In genomic region chr7:24423956-24424732, GRCm38 (mm10) we compare ENCODE assay signal across 10 mouse cellular contexts. TPM values are rescaled to one million over a fixed set of nuclear protein-coding genes. Genes with fewer than 3 reads are reported as not detected.
A peak's percentile ranks its signal among the peaks of the same experiment; 100 is the strongest.
DNase-seq lines count a peak whose midpoint lies in the region; ATAC-seq and TF ChIP-seq lines count a peak whose summit lies in the region.
"Had no signal": no experiment of that assay in that cellular context is flagged by ENCODE, and none has a peak within 500 bp of the region (broad histone marks: within the 10 kb centered on the region; RNA-seq: fewer than 3 reads in every experiment).

No protein-coding gene starts in this region.

- TF ChIP-seq CTCF in heart, adult 2 months (IDR thresholded peaks at IDR 0.05) = no peak
- no peak for TF ChIP-seq CTCF in heart, postnatal 0 days (IDR thresholded peaks at IDR 0.05; ENCODE audit: low read depth)

- no peaks in the 10 kb centered on the region for H3K27me3 ChIP-seq in heart, adult 2 months (ENCODE audit: control insufficient read depth, insufficient read depth, low read length)
- no peaks in the 10 kb centered on the region for H3K27me3 ChIP-seq in heart, postnatal 0 days (ENCODE audit: control insufficient read depth, insufficient read depth, low read length)
- no peaks in the 10 kb centered on the region for H3K27me3 ChIP-seq in intestine, embryonic 15.5 days (replicated peaks)

- DNase-seq in heart, adult 2 months = peak; percentile 37 to 44
- no peak for DNase-seq in heart, postnatal 25 days (ENCODE audit: low spot score)
- DNase-seq in thymus, postnatal 4 days = peak; percentile 6
- no peak for DNase-seq in thymus, postnatal 14 days
- peak; percentile 42 for DNase-seq in heart, postnatal 0 days (ENCODE audit: low spot score)
- no peak for DNase-seq in layer of hippocampus, adult 9-11 months
- no peak for DNase-seq in urinary bladder, adult 2 months (ENCODE audit: low spot score)

- intact Hi-C loops in heart, adult 2 months (cut with DNase I) = no loop called here
- intact Hi-C loops in heart, postnatal 25 days (cut with DNase I) = no loop called here

- no peaks in the 10 kb centered on the region for H3K9me3 ChIP-seq in heart, postnatal 0 days (replicated peaks; ENCODE audit: control insufficient read depth, low read length)
- H3K9me3 ChIP-seq in intestine, embryonic 15.5 days = no peaks in the 10 kb centered on the region

- TF ChIP-seq POLR2A in heart, adult 2 months (IDR thresholded peaks at IDR 0.05; ENCODE audit: insufficient read depth, low read depth, low read length) = no peak

- no peaks in the 10 kb centered on the region for H3K79me2 ChIP-seq in heart, adult 2 months (replicated peaks; ENCODE audit: control insufficient read depth, insufficient read depth, low read length)

- H3K4me1 ChIP-seq in heart, adult 2 months (ENCODE audit: control insufficient read depth, insufficient read depth, low read length) = no peaks in the 10 kb centered on the region; the same call in 1 of the 2 replicates
- peaks cover 9% of the 10 kb centered on the region for H3K4me1 ChIP-seq in heart, postnatal 0 days (ENCODE audit: control insufficient read depth, insufficient read depth)
- H3K4me1 ChIP-seq in intestine, embryonic 15.5 days (replicated peaks) = peaks cover 6% of the 10 kb centered on the region

- no peak overlapping the region for H3K4me2 ChIP-seq in heart, postnatal 0 days (ENCODE audit: low read depth, low read length)
- H3K4me2 ChIP-seq in intestine, embryonic 15.5 days (replicated peaks) = no peak overlapping the region

- TF ChIP-seq EP300 in heart, adult 2 months (IDR thresholded peaks at IDR 0.05; ENCODE audit: insufficient read depth, low read depth, low read length) = no peak
- TF ChIP-seq EP300 in heart, postnatal 0 days (IDR thresholded peaks at IDR 0.05; ENCODE audit: low read depth) = no peak

- 59% methylated on average over 12 of the region's 12 CpGs for WGBS in heart, adult 2 months
- 47% methylated on average over 12 of the region's 12 CpGs for WGBS in heart, postnatal 0 days
- WGBS in intestine, embryonic 15.5 days = 74% methylated on average over 12 of the region's 12 CpGs

- H3K9ac ChIP-seq in heart, adult 2 months (ENCODE audit: low read depth, low read length) = no peak overlapping the region
- no peak overlapping the region; the same call in 1 of the 2 replicates for H3K9ac ChIP-seq in heart, postnatal 0 days (replicated peaks; ENCODE audit: low read depth, low read length)
- no peak overlapping the region for H3K9ac ChIP-seq in intestine, embryonic 15.5 days

- ATAC-seq in heart, postnatal 0 days (ENCODE audit: insufficient read depth, low read depth) = peak; percentile 63
- ATAC-seq in intestine, embryonic 15.5 days = no peak

- H3K27ac ChIP-seq in heart, adult 2 months = no peak overlapping the region
- peak overlapping the region; percentile 27; the same call in 1 of the 2 replicates for H3K27ac ChIP-seq in heart, postnatal 0 days (ENCODE audit: low read depth)
- no peak overlapping the region for H3K27ac ChIP-seq in intestine, embryonic 15.5 days
- H3K27ac ChIP-seq: macrophage had no signal

- no peaks in the 10 kb centered on the region for H3K36me3 ChIP-seq in heart, adult 2 months (ENCODE audit: control insufficient read depth, insufficient read depth, low read length)
- H3K36me3 ChIP-seq in heart, postnatal 0 days (replicated peaks; ENCODE audit: control insufficient read depth, insufficient read depth, low read length) = peaks cover 25% of the 10 kb centered on the region
- peaks cover 2% of the 10 kb centered on the region for H3K36me3 ChIP-seq in intestine, embryonic 15.5 days

- no peak overlapping the region for H3K4me3 ChIP-seq in heart, adult 2 months
- H3K4me3 ChIP-seq in heart, postnatal 0 days (ENCODE audit: low read depth, low read length) = no peak overlapping the region
- H3K4me3 ChIP-seq in intestine, embryonic 15.5 days (replicated peaks) = no peak overlapping the region

RNA-seq across cellular contexts. Expression of gene Smg9, which starts 24.7 kb away (rescaled TPM):
- 1 to 10 TPM; 5.9 to 6.6 TPM for total RNA-seq in heart, adult 2 months (2021)
- polyA plus RNA-seq in heart, adult 2 months (2012; rRNA removed) = 19.2 and 21.4 TPM in 2 replicates
- 1 to 10 TPM; 7.6 TPM for total RNA-seq in heart, postnatal 25 days (2021)
- total RNA-seq in heart, postnatal 0 days (2014; rRNA removed; ENCODE audit: low replicate concordance) = 15.5 and 30.2 TPM in 2 replicates
- 13.1 and 13.5 TPM in 2 replicates for polyA plus RNA-seq in heart, postnatal 0 days (2015; fragmentation: Nextera tagmentation; extraction: Ambion mirVana)
- 37.6 and 37.7 TPM in 2 replicates for polyA plus RNA-seq in urinary bladder, adult 2 months (2012; rRNA removed)
- polyA plus RNA-seq in intestine, embryonic 15.5 days (2015; fragmentation: Nextera tagmentation; extraction: Ambion mirVana) = 19.6 and 21.8 TPM in 2 replicates

RNA-seq across cellular contexts. Expression of gene Irgc1, which starts 28.0 kb away (rescaled TPM):
- total RNA-seq in heart, adult 2 months (2021) = not detected
- 0.67 and 0.88 TPM in 2 replicates for polyA plus RNA-seq in heart, adult 2 months (2012; rRNA removed)
- total RNA-seq in heart, postnatal 25 days (2021) = not detected
- total RNA-seq in heart, postnatal 0 days (2014; rRNA removed; ENCODE audit: low replicate concordance) = not detected in 2 replicates
- not detected in 2 replicates for polyA plus RNA-seq in heart, postnatal 0 days (2015; fragmentation: Nextera tagmentation; extraction: Ambion mirVana)
- 0.03 TPM in 1 of 2 replicates, not detected in the other for polyA plus RNA-seq in urinary bladder, adult 2 months (2012; rRNA removed)
- polyA plus RNA-seq in intestine, embryonic 15.5 days (2015; fragmentation: Nextera tagmentation; extraction: Ambion mirVana) = not detected in 2 replicates
- total RNA-seq: ES-E14 had no signal
- polyA plus RNA-seq: macrophage had no signal

RNA-seq across cellular contexts. Expression of gene Plaur, which starts 38.1 kb away (rescaled TPM):
- 1 to 10 TPM; 3.3 to 3.6 TPM for total RNA-seq in heart, adult 2 months (2021)
- 4.2 and 5.0 TPM in 2 replicates for polyA plus RNA-seq in heart, adult 2 months (2012; rRNA removed)
- total RNA-seq in heart, postnatal 25 days (2021) = 1 to 10 TPM; 2.1 to 2.2 TPM
- total RNA-seq in heart, postnatal 0 days (2014; rRNA removed; ENCODE audit: low replicate concordance) = 13.1 and 16.0 TPM in 2 replicates
- 6.1 and 6.5 TPM in 2 replicates for polyA plus RNA-seq in heart, postnatal 0 days (2015; fragmentation: Nextera tagmentation; extraction: Ambion mirVana)
- 18.8 and 28.9 TPM in 2 replicates for polyA plus RNA-seq in urinary bladder, adult 2 months (2012; rRNA removed)
- 8.7 and 10.5 TPM in 2 replicates for polyA plus RNA-seq in intestine, embryonic 15.5 days (2015; fragmentation: Nextera tagmentation; extraction: Ambion mirVana)

RNA-seq across cellular contexts. Expression of gene Kcnn4, which starts 54.1 kb away (rescaled TPM):
- total RNA-seq in heart, adult 2 months (2021) = 1 to 10 TPM in 1 of 2 experiments, under 1 TPM in 1; 0.91 to 1.1 TPM
- 1.2 and 1.9 TPM in 2 replicates for polyA plus RNA-seq in heart, adult 2 months (2012; rRNA removed)
- under 1 TPM; 0.70 to 0.81 TPM for total RNA-seq in heart, postnatal 25 days (2021)
- 0.69 and 2.0 TPM in 2 replicates for total RNA-seq in heart, postnatal 0 days (2014; rRNA removed; ENCODE audit: low replicate concordance)
- 0.85 and 0.98 TPM in 2 replicates for polyA plus RNA-seq in heart, postnatal 0 days (2015; fragmentation: Nextera tagmentation; extraction: Ambion mirVana)
- polyA plus RNA-seq in urinary bladder, adult 2 months (2012; rRNA removed) = 47.4 and 50.6 TPM in 2 replicates
- 2.7 and 3.4 TPM in 2 replicates for polyA plus RNA-seq in intestine, embryonic 15.5 days (2015; fragmentation: Nextera tagmentation; extraction: Ambion mirVana)

RNA-seq across cellular contexts. Expression of gene Cadm4, which starts 57.7 kb away (rescaled TPM):
- total RNA-seq in heart, adult 2 months (2021) = 10 to 100 TPM; 14.0 to 14.7 TPM
- 17.0 and 20.4 TPM in 2 replicates for polyA plus RNA-seq in heart, adult 2 months (2012; rRNA removed)
- 10 to 100 TPM; 13.1 to 13.9 TPM for total RNA-seq in heart, postnatal 25 days (2021)
- 14.3 and 30.5 TPM in 2 replicates for total RNA-seq in heart, postnatal 0 days (2014; rRNA removed; ENCODE audit: low replicate concordance)
- polyA plus RNA-seq in heart, postnatal 0 days (2015; fragmentation: Nextera tagmentation; extraction: Ambion mirVana) = 4.1 and 4.2 TPM in 2 replicates
- 10.0 and 19.2 TPM in 2 replicates for polyA plus RNA-seq in urinary bladder, adult 2 months (2012; rRNA removed)
- 2.8 and 3.3 TPM in 2 replicates for polyA plus RNA-seq in intestine, embryonic 15.5 days (2015; fragmentation: Nextera tagmentation; extraction: Ambion mirVana)
- polyA plus RNA-seq: macrophage had no signal

Comparison
In these comparisons a context has a peak if more than half of its experiments do, and no peak if none do; other contexts are left out.
1. DNase-seq: peak in heart, adult 2 months (2 of 2), thymus, postnatal 4 days (single experiment) and heart, postnatal 0 days (single experiment); none in heart, postnatal 25 days (single experiment), thymus, postnatal 14 days (single experiment), layer of hippocampus, adult 9-11 months (single experiment) and urinary bladder, adult 2 months (single experiment).